Mouse (Mus musculus) lung, adult 18-20 months (tissue): ENCODE data around the gene S100a1.

Source experiments
- DNase-seq, 2 experiments: peaks; one replicate each; pipeline ENCODE4 v3.0.0; 2022; ENCODE audit warnings: mixed read lengths in 2 of 2

The S100a1 gene

DNA sequence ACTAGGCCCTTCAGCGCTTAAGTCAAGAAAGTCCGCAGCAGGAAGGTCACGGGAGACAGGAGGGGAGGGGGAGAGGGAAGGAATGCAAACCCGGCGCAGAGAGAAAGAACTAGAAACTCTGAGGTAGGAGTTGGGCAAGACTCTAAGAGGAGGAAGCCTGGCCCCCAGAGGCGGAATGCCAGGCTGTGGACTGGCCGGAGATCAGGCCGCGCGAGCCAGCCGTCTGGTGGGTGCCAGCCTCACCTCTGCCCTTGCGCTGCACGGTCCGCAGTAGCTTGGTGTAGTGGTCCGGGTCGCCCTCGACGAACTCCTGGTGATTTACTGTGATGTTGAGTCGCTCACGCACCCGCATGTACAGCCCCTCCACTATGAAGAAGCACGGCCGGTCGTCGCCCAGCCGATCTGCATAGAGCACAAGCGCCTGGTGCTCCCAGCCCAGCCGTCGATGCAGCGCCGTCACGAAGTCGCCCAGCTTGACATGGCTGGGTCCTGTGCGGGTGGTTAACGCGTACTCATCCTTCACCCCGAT, 49.6 kb downstream of the S100a1 start:
- peak; percentile 81 to 88 for DNase-seq

DNA sequence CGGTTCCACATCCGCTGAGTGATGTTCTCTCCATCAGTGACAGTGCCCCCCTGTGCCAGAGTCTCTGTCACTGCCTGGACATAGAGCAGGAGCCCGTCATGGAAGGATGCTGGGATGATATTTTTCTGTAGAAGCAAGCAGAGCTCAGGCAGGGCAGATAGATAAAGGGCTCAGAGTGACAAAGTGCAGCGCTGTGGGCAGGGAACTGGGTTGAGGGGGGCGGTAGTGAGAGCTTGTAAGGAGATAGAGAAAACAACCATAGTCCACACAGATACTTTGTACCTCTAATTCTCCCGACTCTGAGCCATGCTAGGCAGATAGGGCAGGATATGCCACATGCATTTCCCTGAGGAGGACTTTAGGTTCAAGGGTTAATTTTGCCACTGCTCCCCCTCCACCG, 51.6 kb downstream of the S100a1 start:
- no peak for DNase-seq

DNA sequence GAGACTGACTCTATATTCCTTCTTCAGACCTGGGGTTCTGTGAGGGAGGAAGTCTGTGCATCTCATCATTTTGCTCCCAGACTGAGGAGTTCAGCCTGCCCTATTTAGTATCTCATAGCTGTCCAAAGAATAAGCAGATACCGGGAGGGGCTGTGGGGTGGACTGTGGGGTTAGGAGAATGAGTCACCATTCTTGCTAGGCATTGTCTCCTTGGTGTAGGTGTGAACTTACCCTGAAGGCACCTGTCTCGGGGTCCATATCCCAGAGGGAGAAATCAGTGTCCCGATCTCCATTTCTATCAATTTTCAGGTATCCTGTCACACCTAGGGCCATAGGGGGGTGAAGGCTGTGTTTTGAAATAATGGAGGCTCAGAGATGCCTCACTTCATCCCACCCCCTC, 52.3 kb downstream of the S100a1 start:
- no peak for DNase-seq
